Mouse (Mus musculus) heart, embryonic 10.5 days (tissue): ENCODE results near the gene Slc10a1. TPM values are rescaled to one million over a fixed set of nuclear protein-coding genes. Genes with fewer than 3 reads are reported as not detected.
A peak's percentile ranks its signal among the peaks of the same experiment; 100 is the strongest.

Experiments used
- DNase-seq: peaks from one replicate; pipeline ENCODE4 v3.0.0-alpha.2; 2017; ENCODE audit warnings: low spot score
- H3K27ac ChIP-seq: fragments of 300-500 bp; sonication (generic); 2 replicates; pipeline ENCODE4 v1.5.1; 2016; ENCODE audit warnings: mild to moderate bottlenecking
- H3K27me3 ChIP-seq: fragments of 300-500 bp; sonication (generic); 2 replicates; pipeline ENCODE4 v1.6.1; 2016; ENCODE audit warnings: mild to moderate bottlenecking; ENCODE audit not compliant: poor library complexity, insufficient read depth, severe bottlenecking
- H3K36me3 ChIP-seq: fragments of 300-500 bp; sonication (generic); 2 replicates; pipeline ENCODE4 v1.6.1; 2016; ENCODE audit warnings: mild to moderate bottlenecking, moderate library complexity
- H3K4me1 ChIP-seq: fragments of 300-500 bp; sonication (generic); 2 replicates; pipeline ENCODE4 v1.6.1; 2016; ENCODE audit warnings: mild to moderate bottlenecking
- H3K4me3 ChIP-seq: fragments of 300-500 bp; sonication (generic); 2 replicates; pipeline ENCODE4 v1.5.1; 2016; ENCODE audit warnings: mild to moderate bottlenecking, moderate library complexity
- H3K9me3 ChIP-seq: fragments of 300-500 bp; sonication (generic); 2 replicates; pipeline ENCODE4 v1.6.1; 2016; ENCODE audit warnings: mild to moderate bottlenecking, moderate library complexity
- WGBS: fragments of 180-500 bp; shearing (Covaris S2); methylation state at CpG from one replicate; pipeline ENCODE4 v1.1.7; 2016; 5-methylcytosine and 5-hydroxymethylcytosine counted together
- polyA plus RNA-seq: library from polyadenylated mRNA; unstranded; fragments of >200 nt; fragmentation: Nextera tagmentation; extraction: Ambion mirVana; gene quantifications from 2 replicates; pipeline ENCODE4 v1.2.1, GENCODE M21; 2016

Slc10a1 gene
- polyA plus RNA-seq, 1 experiment from 2014 or later: 0.58 TPM

DNA sequence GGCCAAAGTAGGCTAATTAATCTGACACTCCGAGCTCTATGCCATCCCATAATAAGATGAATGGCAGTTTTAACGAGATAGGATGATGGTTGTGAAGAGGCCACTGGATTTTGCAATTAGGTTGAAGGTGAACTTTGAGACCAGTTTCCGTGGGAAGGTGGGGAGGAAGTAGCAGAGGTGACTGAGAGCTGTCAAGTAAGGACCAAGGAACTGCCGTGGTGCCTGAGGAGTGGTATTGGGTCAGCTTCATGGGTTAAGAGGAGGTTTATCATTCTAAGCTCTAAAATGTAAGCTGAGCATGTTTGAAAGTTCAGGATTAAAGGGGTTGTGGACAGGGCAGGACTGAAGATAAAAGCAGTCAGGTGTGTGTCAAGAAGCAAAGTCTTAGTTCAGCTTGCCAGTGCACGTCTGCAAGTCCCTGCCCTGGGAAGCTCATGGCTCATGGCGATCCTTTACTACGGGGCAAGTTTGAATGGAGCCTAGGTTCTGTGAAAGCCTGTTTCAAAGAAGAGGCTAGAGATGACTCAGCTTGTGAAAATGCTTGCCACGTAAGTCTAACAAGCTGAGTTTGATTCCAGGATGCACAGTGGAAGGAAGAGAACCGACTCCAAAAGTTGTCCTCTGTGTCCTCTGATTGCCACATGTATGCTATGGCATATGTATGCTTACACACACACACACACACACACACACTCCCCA, 31.0 kb downstream of the Slc10a1 start:
- no peaks in the 10 kb centered on the region for H3K4me1 ChIP-seq
- no peaks in the 10 kb centered on the region for H3K9me3 ChIP-seq
- H3K4me3 ChIP-seq: no peak overlapping the region
- WGBS: 72% methylated on average over 9 of the region's 9 CpGs
- no peak for DNase-seq
- H3K36me3 ChIP-seq: no peaks in the 10 kb centered on the region
- no peaks in the 10 kb centered on the region for H3K27me3 ChIP-seq
- H3K27ac ChIP-seq: no peak overlapping the region

GRCm38 (mm10) chr12:80936751-80937150, 31.8 kb downstream of the Slc10a1 start:
- H3K4me1 ChIP-seq: no peaks in the 10 kb centered on the region
- H3K9me3 ChIP-seq: no peaks in the 10 kb centered on the region
- no peak overlapping the region for H3K4me3 ChIP-seq
- no peak overlapping the region for H3K27ac ChIP-seq
- DNase-seq: no peak
- H3K36me3 ChIP-seq: no peaks in the 10 kb centered on the region
- H3K27me3 ChIP-seq: no peaks in the 10 kb centered on the region
- 36% methylated on average over 2 of the region's 2 CpGs for WGBS

GRCm38 (mm10) chr12:80932865-80933264, 35.6 kb downstream of the Slc10a1 start:
- WGBS: 92% methylated on average over 1 of the region's 1 CpGs
- H3K36me3 ChIP-seq: no peaks in the 10 kb centered on the region
- H3K4me3 ChIP-seq: no peak overlapping the region
- no peaks in the 10 kb centered on the region for H3K4me1 ChIP-seq
- H3K27ac ChIP-seq: no peak overlapping the region
- DNase-seq: no peak
- no peaks in the 10 kb centered on the region for H3K9me3 ChIP-seq
- H3K27me3 ChIP-seq: no peaks in the 10 kb centered on the region

DNA sequence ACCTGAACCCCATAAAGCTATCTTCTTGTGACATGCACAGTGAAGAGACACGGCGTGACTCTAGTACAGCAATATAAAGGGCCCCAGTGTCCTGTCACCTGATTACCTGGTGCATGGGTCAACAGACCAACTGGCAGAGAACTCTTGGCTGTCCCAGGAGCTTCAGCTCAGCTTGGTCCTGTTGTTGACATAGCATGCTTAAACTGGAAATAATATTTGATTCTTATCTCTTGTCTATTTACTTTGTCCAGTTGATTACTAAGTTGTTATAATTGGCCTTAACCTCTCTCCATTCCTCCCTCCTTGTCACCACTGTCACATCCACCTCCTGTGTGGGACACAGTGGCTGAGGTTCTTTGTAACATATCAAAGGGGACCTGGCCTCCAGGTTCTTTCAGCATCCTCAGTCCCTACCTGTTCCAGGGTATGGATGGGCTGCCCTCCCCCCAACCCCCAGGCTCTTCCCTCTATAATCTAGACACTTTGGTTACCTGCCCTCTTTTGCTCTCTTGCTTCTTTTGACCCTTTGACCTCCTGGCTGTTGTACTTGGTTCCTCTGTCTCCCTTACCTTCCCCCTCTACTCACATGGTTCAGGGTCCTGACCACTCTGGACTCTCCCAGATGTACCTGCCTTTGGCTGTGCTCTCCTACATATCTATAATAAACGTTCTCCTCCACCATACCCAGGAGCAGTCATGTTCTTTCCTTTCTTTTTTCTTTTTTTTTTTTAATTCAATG, 36.9 kb downstream of the Slc10a1 start:
- no peaks in the 10 kb centered on the region for H3K27me3 ChIP-seq
- no peaks in the 10 kb centered on the region for H3K4me1 ChIP-seq
- no peaks in the 10 kb centered on the region for H3K9me3 ChIP-seq
- no peak overlapping the region for H3K4me3 ChIP-seq
- H3K36me3 ChIP-seq: no peaks in the 10 kb centered on the region
- no peak overlapping the region for H3K27ac ChIP-seq
- 83% methylated on average over 3 of the region's 3 CpGs for WGBS
- DNase-seq: no peak

- H3K4me3 ChIP-seq: no peak overlapping the region
- H3K9me3 ChIP-seq: no peaks in the 10 kb centered on the region
- 0 out of 2 replicates have a peak, but pooled peaks cover 4% of the 10 kb centered on the region for H3K4me1 ChIP-seq
- no peaks in the 10 kb centered on the region for H3K27me3 ChIP-seq
- no peak overlapping the region for H3K27ac ChIP-seq
- H3K36me3 ChIP-seq: no peaks in the 10 kb centered on the region
- DNase-seq: no peak
- 80% methylated on average over 7 of the region's 7 CpGs for WGBS
Observed at GRCm38 (mm10) chr12:80930141-80930540, 38.4 kb downstream of the Slc10a1 start.

GRCm38 (mm10) chr12:80928881-80929280, 39.6 kb downstream of the Slc10a1 start:
- no peak overlapping the region for H3K4me3 ChIP-seq
- no peaks in the 10 kb centered on the region for H3K36me3 ChIP-seq
- H3K4me1 ChIP-seq: 0 out of 2 replicates have a peak, but pooled peaks cover 7% of the 10 kb centered on the region
- no peak for DNase-seq
- H3K9me3 ChIP-seq: no peaks in the 10 kb centered on the region
- H3K27me3 ChIP-seq: no peaks in the 10 kb centered on the region
- WGBS: 70% methylated on average over 3 of the region's 3 CpGs
- no peak overlapping the region for H3K27ac ChIP-seq

DNA sequence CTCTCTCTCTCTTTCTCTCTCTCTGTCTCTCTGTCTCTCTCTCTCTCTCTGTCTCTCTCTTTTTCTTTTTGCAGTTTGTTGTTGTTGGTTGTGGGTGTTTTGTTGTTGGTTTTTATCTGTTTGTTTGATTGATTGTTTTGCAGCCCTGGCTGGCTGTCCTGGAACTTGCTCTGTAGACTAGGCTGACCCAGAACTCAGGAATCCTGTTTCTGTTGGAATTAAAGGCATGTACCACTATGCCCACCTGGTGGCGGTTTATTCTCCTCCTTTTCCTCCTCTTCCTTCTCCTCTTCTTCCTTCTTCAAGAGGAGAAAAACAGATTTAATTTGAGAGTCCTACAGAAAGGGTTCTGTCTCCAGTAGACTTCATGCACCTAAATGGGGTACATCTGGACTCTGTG, 41.0 kb downstream of the Slc10a1 start:
- H3K27ac ChIP-seq: no peak overlapping the region
- 56% methylated on average over 1 of the region's 1 CpGs for WGBS
- no peaks in the 10 kb centered on the region for H3K36me3 ChIP-seq
- peaks cover 5% of the 10 kb centered on the region; the same call in 1 of the 2 replicates for H3K27me3 ChIP-seq
- H3K4me3 ChIP-seq: no peak overlapping the region
- DNase-seq: no peak
- no peaks in the 10 kb centered on the region for H3K9me3 ChIP-seq
- H3K4me1 ChIP-seq: peaks cover 11% of the 10 kb centered on the region; the same call in 1 of the 2 replicates

DNA sequence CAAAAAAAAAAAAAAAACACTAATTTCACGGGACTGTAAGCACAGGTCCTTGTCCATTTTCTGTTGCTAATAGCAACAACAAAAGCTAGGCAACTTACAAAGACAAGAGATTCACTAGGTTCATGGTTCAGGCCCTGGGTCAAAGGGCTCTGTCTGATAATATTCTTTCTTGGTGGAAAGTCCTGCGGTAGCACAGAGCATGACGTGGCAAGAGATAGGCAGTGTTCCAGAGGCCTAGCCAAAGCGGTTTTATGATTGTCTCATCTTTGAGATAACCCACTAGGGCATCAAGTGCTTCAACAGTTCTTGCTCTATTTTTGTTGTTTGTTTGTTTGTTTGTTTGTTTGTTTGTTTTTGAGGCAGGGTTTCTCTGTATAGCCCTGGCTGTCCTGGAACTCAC, 42.0 kb downstream of the Slc10a1 start:
- peaks cover 11% of the 10 kb centered on the region; the same call in 1 of the 2 replicates for H3K4me1 ChIP-seq
- H3K9me3 ChIP-seq: no peaks in the 10 kb centered on the region
- no peak for DNase-seq
- no peaks in the 10 kb centered on the region for H3K36me3 ChIP-seq
- peaks cover 7% of the 10 kb centered on the region; the same call in 1 of the 2 replicates for H3K27me3 ChIP-seq
- 70% methylated on average over 4 of the region's 4 CpGs for WGBS
- no peak overlapping the region for H3K27ac ChIP-seq
- H3K4me3 ChIP-seq: no peak overlapping the region

- DNase-seq: no peak
- Histone ChIP-seq H3K36me3 (no peaks in the 10 kb centered on the region), H3K4me3 (no peak overlapping the region), H3K27me3 (peaks cover 7% of the 10 kb centered on the region; the same call in 1 of the 2 replicates), H3K4me1 (peaks cover 11% of the 10 kb centered on the region; the same call in 1 of the 2 replicates), H3K27ac (no peak overlapping the region), H3K9me3 (no peaks in the 10 kb centered on the region)
- 48% methylated on average over 7 of the region's 7 CpGs for WGBS
Observed at GRCm38 (mm10) chr12:80925919-80926318, 42.6 kb downstream of the Slc10a1 start.

GRCm38 (mm10) chr12:80924205-80924604, 44.3 kb downstream of the Slc10a1 start:
- H3K4me3 ChIP-seq: no peak overlapping the region
- H3K27me3 ChIP-seq: peaks cover 7% of the 10 kb centered on the region; the same call in 1 of the 2 replicates
- H3K9me3 ChIP-seq: no peaks in the 10 kb centered on the region
- H3K27ac ChIP-seq: no peak overlapping the region
- no peak for DNase-seq
- peaks cover 11% of the 10 kb centered on the region; the same call in 1 of the 2 replicates for H3K4me1 ChIP-seq
- no peaks in the 10 kb centered on the region for H3K36me3 ChIP-seq
- 79% methylated on average over 3 of the region's 3 CpGs for whole genome bisulfite sequencing

DNA sequence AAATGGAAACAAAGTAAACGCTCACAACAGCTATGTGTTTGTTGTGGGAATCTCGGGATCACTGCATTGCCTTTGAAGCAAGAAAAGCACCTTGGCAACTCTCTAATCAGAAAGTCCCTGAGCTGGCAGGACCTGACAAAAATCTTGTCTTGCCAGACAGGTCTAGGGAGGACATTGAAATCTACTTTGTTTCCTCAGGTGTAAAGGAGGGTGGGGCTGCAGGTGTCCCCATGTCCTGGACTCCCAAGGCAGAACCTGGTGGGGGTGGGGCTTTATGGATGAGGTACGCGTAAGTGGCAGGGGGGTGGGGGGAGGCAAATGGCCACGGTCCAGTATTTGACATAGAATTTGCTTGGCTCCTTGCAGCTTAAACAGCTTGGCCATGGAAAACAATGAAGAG, 44.9 kb downstream of the Slc10a1 start:
- WGBS: 57% methylated on average over 5 of the region's 5 CpGs
- peaks cover 11% of the 10 kb centered on the region; the same call in 1 of the 2 replicates for H3K4me1 ChIP-seq
- H3K27me3 ChIP-seq: peaks cover 7% of the 10 kb centered on the region; the same call in 1 of the 2 replicates
- H3K9me3 ChIP-seq: no peaks in the 10 kb centered on the region
- DNase-seq: no peak
- no peaks in the 10 kb centered on the region for H3K36me3 ChIP-seq
- no peak overlapping the region for H3K27ac ChIP-seq
- no peak overlapping the region for H3K4me3 ChIP-seq

- WGBS: 5% methylated on average over 7 of the region's 7 CpGs
- no peaks in the 10 kb centered on the region for H3K9me3 ChIP-seq
- H3K27me3 ChIP-seq: peaks cover 7% of the 10 kb centered on the region; the same call in 1 of the 2 replicates
- H3K4me1 ChIP-seq: peaks cover 11% of the 10 kb centered on the region; the same call in 1 of the 2 replicates
- no peaks in the 10 kb centered on the region for H3K36me3 ChIP-seq
- H3K27ac ChIP-seq: no peak overlapping the region; the same call in 1 of the 2 replicates
- DNase-seq: no peak
- peak overlapping the region; percentile 39 for H3K4me3 ChIP-seq
Observed at GRCm38 (mm10) chr12:80922869-80923268, 45.6 kb downstream of the Slc10a1 start.

DNA sequence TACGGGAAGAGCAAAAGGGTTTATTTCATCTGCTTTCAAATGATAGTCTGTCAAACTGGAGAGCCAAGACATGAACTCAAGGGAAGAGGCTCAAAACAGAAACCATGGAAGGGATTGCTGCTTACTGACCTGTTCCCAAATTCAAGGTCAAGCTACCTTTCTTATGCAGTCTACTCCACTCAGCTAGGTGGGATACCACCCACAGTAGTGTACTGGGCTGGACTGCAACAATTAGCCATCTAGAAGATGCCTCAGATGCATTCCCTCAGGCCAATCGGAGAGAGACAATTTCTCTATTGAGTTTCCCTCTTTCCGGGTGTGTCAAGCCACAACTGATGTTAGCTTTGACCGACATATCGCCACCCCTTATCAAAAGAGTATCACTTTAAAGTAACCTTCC, 47.2 kb downstream of the Slc10a1 start:
- no peaks in the 10 kb centered on the region for H3K9me3 ChIP-seq
- 93% methylated on average over 5 of the region's 5 CpGs for WGBS
- H3K36me3 ChIP-seq: no peaks in the 10 kb centered on the region
- H3K4me3 ChIP-seq: no peak overlapping the region
- H3K27me3 ChIP-seq: peaks cover 7% of the 10 kb centered on the region; the same call in 1 of the 2 replicates
- no peak for DNase-seq
- peaks cover 11% of the 10 kb centered on the region; the same call in 1 of the 2 replicates for H3K4me1 ChIP-seq
- no peak overlapping the region for H3K27ac ChIP-seq
